Mouse (Mus musculus) lung, adult 2 months (tissue): ENCODE data around the gene Car3.

Experiments used
- CTCF ChIP-seq: fragments of 200-500 bp; IDR thresholded peaks from 2 replicates; pipeline ENCODE4 v1.5.1; 2011; ENCODE audit warnings: mild to moderate bottlenecking, low read length, control low read depth; ENCODE audit not compliant: insufficient read depth
- POLR2A ChIP-seq: fragments of 200-500 bp; IDR thresholded peaks from 2 replicates; pipeline ENCODE4 v1.6.1; 2011; ENCODE audit warnings: low read depth, mild to moderate bottlenecking, control low read depth, low read length, borderline replicate concordance; ENCODE audit errors: extremely low read depth

DNA sequence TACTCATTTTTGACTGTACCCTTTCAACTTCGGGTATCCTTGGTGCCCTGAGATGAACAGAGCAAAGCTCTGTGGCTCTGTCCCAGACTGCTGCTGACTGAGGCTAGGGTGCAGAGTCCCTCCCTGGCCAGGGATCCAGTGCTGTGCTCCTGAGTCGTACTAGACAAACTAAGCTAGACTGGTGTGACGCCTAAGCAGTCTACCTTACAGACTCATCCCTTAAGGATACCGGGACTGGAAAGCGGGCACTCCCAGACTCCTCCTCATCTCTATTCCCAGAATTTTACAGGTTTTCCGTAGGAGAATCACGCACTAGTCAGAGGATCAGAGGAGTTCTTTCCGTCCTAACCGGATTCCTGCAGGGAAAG lies 674 bp upstream of the Car3 start:
- no peak for TF ChIP-seq CTCF
- TF ChIP-seq POLR2A: no peak
